Mouse (Mus musculus): ENCODE data around the gene B4gat1.
"Not testable (repeated sequence)": the region's sequence is repeated elsewhere in the genome, so short reads cannot be mapped to it uniquely, and the experiment has no call there.

Gene B4gat1

GRCm38 (mm10) chr19:5038709-5039156 is at the start of gene B4gat1, which contains the start of gene AC124502.3:
TSS of gene B4gat1 (plus strand) at chr19:5038826.
TSS of gene AC124502.3 (plus strand) at chr19:5038891.
- peak; percentile 88 for DNase-seq

GRCm38 (mm10) chr19:4989013-4989412 is 49.6 kb upstream of the B4gat1 start:
- peak; percentile 92 for DNase-seq

GRCm38 (mm10) chr19:4989434-4990255 is 49.0 kb upstream of the B4gat1 start:
- DNase-seq: no peak

GRCm38 (mm10) chr19:4990256-4990625 is 48.4 kb upstream of the B4gat1 start, which contains the start of gene Npas4:
TSS of gene Npas4 (minus strand) at chr19:4990316.
- DNase-seq: no peak

GRCm38 (mm10) chr19:4990716-4991115 is 47.9 kb upstream of the B4gat1 start:
- no peak for DNase-seq

GRCm38 (mm10) chr19:4992371-4992770 is 46.3 kb upstream of the B4gat1 start:
- no peak for DNase-seq

- DNase-seq: no peak
Observed at GRCm38 (mm10) chr19:4992904-4993303, 45.7 kb upstream of the B4gat1 start.

GRCm38 (mm10) chr19:4994043-4994442 is 44.6 kb upstream of the B4gat1 start:
- DNase-seq: no peak

- DNase-seq: no peak
Observed at GRCm38 (mm10) chr19:4999445-5000140, 39.0 kb upstream of the B4gat1 start.

GRCm38 (mm10) chr19:5001666-5002406 is 36.8 kb upstream of the B4gat1 start:
- peak; percentile 82 for DNase-seq

GRCm38 (mm10) chr19:5003644-5004043 is 35.0 kb upstream of the B4gat1 start:
- DNase-seq: not testable (repeated sequence)

GRCm38 (mm10) chr19:5004925-5005324 is 33.7 kb upstream of the B4gat1 start:
- DNase-seq: no peak

GRCm38 (mm10) chr19:5013138-5013537 is 25.5 kb upstream of the B4gat1 start:
- DNase-seq: no peak

GRCm38 (mm10) chr19:5014961-5015398 is 23.6 kb upstream of the B4gat1 start:
- DNase-seq: peak; percentile 16

GRCm38 (mm10) chr19:5016221-5016742 is 22.3 kb upstream of the B4gat1 start:
- DNase-seq: no peak

GRCm38 (mm10) chr19:5016782-5017181 is 21.8 kb upstream of the B4gat1 start:
- DNase-seq: peak; percentile 77

- DNase-seq: no peak
Observed at GRCm38 (mm10) chr19:5017611-5018010, 21.0 kb upstream of the B4gat1 start.

GRCm38 (mm10) chr19:5018191-5018590 is 20.4 kb upstream of the B4gat1 start:
- no peak for DNase-seq

- DNase-seq: no peak
Observed at GRCm38 (mm10) chr19:5021416-5021815, 17.2 kb upstream of the B4gat1 start.

GRCm38 (mm10) chr19:5023621-5024479 is 14.8 kb upstream of the B4gat1 start, which contains the start of gene Slc29a2:
TSS of gene Slc29a2 (plus strand) at chr19:5023860.
- DNase-seq: peak; percentile 87

GRCm38 (mm10) chr19:5026111-5026510 is 12.5 kb upstream of the B4gat1 start:
- no peak for DNase-seq

- no peak for DNase-seq
Observed at GRCm38 (mm10) chr19:5032686-5033085, 5.9 kb upstream of the B4gat1 start.
